Mouse (Mus musculus): ENCODE measurements around the gene E330021D16Rik. TPM values are rescaled to one million over a fixed set of nuclear protein-coding genes. Genes with fewer than 3 reads are reported as not detected.
A peak's percentile ranks its signal among the peaks of the same experiment; 100 is the strongest.

E330021D16Rik gene
- total RNA-seq (2012; rRNA removed): 0.36 TPM in 1 of 2 replicates, not detected in the other

GRCm38 (mm10) chr6:136415133-136415775 is at the start of gene E330021D16Rik:
Gene E330021D16Rik, minus strand, starts transcription at chr6:136415569.
- H3K27ac ChIP-seq (ENCODE audit: insufficient read depth, low read depth, low read length, poor library complexity, severe bottlenecking): no peak within 1 kb of the TSS
- no peaks in the 10 kb centered on the region for H3K4me1 ChIP-seq (ENCODE audit: control insufficient read depth in 2 of 2, insufficient read depth in 2 of 2, low read length in 2 of 2, poor library complexity in 1 of 2)
- in situ Hi-C loops (cut with MboI; ENCODE audit: low sequenced_read_pairs in 2 of 2, unreplicated experiment in 2 of 2): no loop called here
- no peak within 1 kb of the TSS for H3K9ac ChIP-seq (ENCODE audit: insufficient read depth, low read depth, low read length, poor library complexity, severe bottlenecking)
- no peak within 1 kb of the TSS for H3K4me3 ChIP-seq (ENCODE audit: insufficient read depth in 1 of 2, low read depth in 1 of 2, low read length in 2 of 2, poor library complexity in 1 of 2, severe bottlenecking in 1 of 2)
- DNase-seq (ENCODE audit: low read depth, low spot score): no peak
- TF ChIP-seq MAFK (IDR thresholded peaks at IDR 0.05; ENCODE audit: insufficient read depth, low read depth, low read length) (no peak), HCFC1 (IDR thresholded peaks at IDR 0.05; ENCODE audit: borderline replicate concordance, insufficient read depth, low read length) (no peak), CHD2 (IDR thresholded peaks at IDR 0.05; ENCODE audit: low read depth, low read length) (no peak), ZC3H11A (IDR thresholded peaks at IDR 0.05; ENCODE audit: borderline replicate concordance, low read depth, low read length) (no peak), ZNF384 (IDR thresholded peaks at IDR 0.05; ENCODE audit: low read depth, low read length) (no peak)
- H3K36me3 ChIP-seq (ENCODE audit: control insufficient read depth, insufficient read depth, low read length, poor library complexity, severe bottlenecking): no peaks in the 10 kb centered on the region
- H3K9me3 ChIP-seq (ENCODE audit: control insufficient read depth, insufficient read depth, low read depth, low read length): no peaks in the 10 kb centered on the region

GRCm38 (mm10) chr6:136465021-136465420 is 49.7 kb upstream of the E330021D16Rik start:
- in situ Hi-C loops (cut with MboI; ENCODE audit: low sequenced_read_pairs in 2 of 2, unreplicated experiment in 2 of 2): no loop called here
- Histone ChIP-seq H3K4me1 (ENCODE audit: control insufficient read depth in 2 of 2, insufficient read depth in 2 of 2, low read length in 2 of 2, poor library complexity in 1 of 2) (peaks cover 0 to 22% of the 10 kb centered on the region in 2 experiments; a peak in 3 of 4 replicates), H3K9ac (ENCODE audit: insufficient read depth, low read depth, low read length, poor library complexity, severe bottlenecking) (no peak overlapping the region), H3K36me3 (ENCODE audit: control insufficient read depth, insufficient read depth, low read length, poor library complexity, severe bottlenecking) (peaks cover 5% of the 10 kb centered on the region; the same call in 1 of the 2 replicates), H3K4me3 (ENCODE audit: insufficient read depth in 1 of 2, low read depth in 1 of 2, low read length in 2 of 2, poor library complexity in 1 of 2, severe bottlenecking in 1 of 2) (no peak overlapping the region), H3K9me3 (ENCODE audit: control insufficient read depth, insufficient read depth, low read depth, low read length) (no peaks in the 10 kb centered on the region), H3K27ac (ENCODE audit: insufficient read depth, low read depth, low read length, poor library complexity, severe bottlenecking) (0 out of 2 replicates have a peak overlapping the region, but pooled peaks have one; percentile 22)
- no peak for DNase-seq (ENCODE audit: low read depth, low spot score)
- TF ChIP-seq ZNF384 (IDR thresholded peaks at IDR 0.05; ENCODE audit: low read depth, low read length): no peak
- TF ChIP-seq HCFC1 (IDR thresholded peaks at IDR 0.05; ENCODE audit: borderline replicate concordance, insufficient read depth, low read length): no peak
- no peak for TF ChIP-seq ZC3H11A (IDR thresholded peaks at IDR 0.05; ENCODE audit: borderline replicate concordance, low read depth, low read length)
- no peak for TF ChIP-seq MAFK (IDR thresholded peaks at IDR 0.05; ENCODE audit: insufficient read depth, low read depth, low read length)
- TF ChIP-seq CHD2 (IDR thresholded peaks at IDR 0.05; ENCODE audit: low read depth, low read length): no peak

GRCm38 (mm10) chr6:136464121-136464621 is 48.8 kb upstream of the E330021D16Rik start:
- in situ Hi-C loops (cut with MboI; ENCODE audit: low sequenced_read_pairs in 2 of 2, unreplicated experiment in 2 of 2): no loop called here
- TF ChIP-seq ZNF384 (IDR thresholded peaks at IDR 0.05; ENCODE audit: low read depth, low read length): no peak
- TF ChIP-seq ZC3H11A (IDR thresholded peaks at IDR 0.05; ENCODE audit: borderline replicate concordance, low read depth, low read length): no peak
- no peak for TF ChIP-seq MAFK (IDR thresholded peaks at IDR 0.05; ENCODE audit: insufficient read depth, low read depth, low read length)
- no peak for TF ChIP-seq HCFC1 (IDR thresholded peaks at IDR 0.05; ENCODE audit: borderline replicate concordance, insufficient read depth, low read length)
- no peak for TF ChIP-seq CHD2 (IDR thresholded peaks at IDR 0.05; ENCODE audit: low read depth, low read length)
- peak overlapping the region; percentile 2; the same call in 1 of the 2 replicates for H3K9ac ChIP-seq (ENCODE audit: insufficient read depth, low read depth, low read length, poor library complexity, severe bottlenecking)
- no peak for DNase-seq (ENCODE audit: low read depth, low spot score)
- H3K27ac ChIP-seq (ENCODE audit: insufficient read depth, low read depth, low read length, poor library complexity, severe bottlenecking): no peak overlapping the region
- no peaks in the 10 kb centered on the region for H3K9me3 ChIP-seq (ENCODE audit: control insufficient read depth, insufficient read depth, low read depth, low read length)
- H3K36me3 ChIP-seq (ENCODE audit: control insufficient read depth, insufficient read depth, low read length, poor library complexity, severe bottlenecking): peaks cover 5% of the 10 kb centered on the region; the same call in 1 of the 2 replicates
- peaks cover 0 to 20% of the 10 kb centered on the region in 2 experiments; a peak in 2 of 4 replicates for H3K4me1 ChIP-seq (ENCODE audit: control insufficient read depth in 2 of 2, insufficient read depth in 2 of 2, low read length in 2 of 2, poor library complexity in 1 of 2)
- 0 out of 4 replicates have a peak overlapping the region, but pooled peaks of 1 of the 2 experiments have one; percentile 5 for H3K4me3 ChIP-seq (ENCODE audit: insufficient read depth in 1 of 2, low read depth in 1 of 2, low read length in 2 of 2, poor library complexity in 1 of 2, severe bottlenecking in 1 of 2)

GRCm38 (mm10) chr6:136463491-136463890 is 48.1 kb upstream of the E330021D16Rik start:
- no peak for DNase-seq (ENCODE audit: low read depth, low spot score)
- TF ChIP-seq CHD2 (IDR thresholded peaks at IDR 0.05; ENCODE audit: low read depth, low read length) (no peak), MAFK (IDR thresholded peaks at IDR 0.05; ENCODE audit: insufficient read depth, low read depth, low read length) (no peak), HCFC1 (IDR thresholded peaks at IDR 0.05; ENCODE audit: borderline replicate concordance, insufficient read depth, low read length) (no peak), ZNF384 (IDR thresholded peaks at IDR 0.05; ENCODE audit: low read depth, low read length) (no peak), ZC3H11A (IDR thresholded peaks at IDR 0.05; ENCODE audit: borderline replicate concordance, low read depth, low read length) (no peak)

More at GRCm38 (mm10) chr6:136463491-136463890, 48.1 kb upstream of the E330021D16Rik start:
- Histone ChIP-seq H3K9me3 (ENCODE audit: control insufficient read depth, insufficient read depth, low read depth, low read length) (no peaks in the 10 kb centered on the region), H3K4me1 (ENCODE audit: control insufficient read depth in 2 of 2, insufficient read depth in 2 of 2, low read length in 2 of 2, poor library complexity in 1 of 2) (peaks cover 0 to 16% of the 10 kb centered on the region in 2 experiments; a peak in 2 of 4 replicates), H3K9ac (ENCODE audit: insufficient read depth, low read depth, low read length, poor library complexity, severe bottlenecking) (peak overlapping the region; percentile 2; the same call in 1 of the 2 replicates), H3K36me3 (ENCODE audit: control insufficient read depth, insufficient read depth, low read length, poor library complexity, severe bottlenecking) (peaks cover 5% of the 10 kb centered on the region; the same call in 1 of the 2 replicates), H3K4me3 (ENCODE audit: insufficient read depth in 1 of 2, low read depth in 1 of 2, low read length in 2 of 2, poor library complexity in 1 of 2, severe bottlenecking in 1 of 2) (0 out of 4 replicates have a peak overlapping the region, but pooled peaks of 1 of the 2 experiments have one; percentile 5), H3K27ac (ENCODE audit: insufficient read depth, low read depth, low read length, poor library complexity, severe bottlenecking) (no peak overlapping the region)
- in situ Hi-C loops (cut with MboI; ENCODE audit: low sequenced_read_pairs in 2 of 2, unreplicated experiment in 2 of 2): no loop called here
